Mouse (Mus musculus) left cerebral cortex, postnatal 4 days (tissue): ENCODE measurements around the gene Zmat5. TPM values are rescaled to one million over a fixed set of nuclear protein-coding genes. Genes with fewer than 3 reads are reported as not detected.
"Not testable (repeated sequence)": the region's sequence is repeated elsewhere in the genome, so short reads cannot be mapped to it uniquely, and the experiment has no call there.

Experiments
- DNase-seq: peaks from one replicate; pipeline ENCODE4 v3.0.0-alpha.2; 2022
- intact Hi-C: fragments of 180-260 bp; cut with DNase I; formaldehyde crosslinking; loops from one replicate; pipeline ENCODE4 v1.15.1; 2025
- total RNA-seq, 2 experiments: library from RNA; stranded (reverse); gene quantifications; 2 replicates each; pipeline ENCODE4 v1.2.3; 2021

The Zmat5 gene
- total RNA-seq, 2 experiments from 2014 or later, result 24.9 to 31.3 TPM

DNA sequence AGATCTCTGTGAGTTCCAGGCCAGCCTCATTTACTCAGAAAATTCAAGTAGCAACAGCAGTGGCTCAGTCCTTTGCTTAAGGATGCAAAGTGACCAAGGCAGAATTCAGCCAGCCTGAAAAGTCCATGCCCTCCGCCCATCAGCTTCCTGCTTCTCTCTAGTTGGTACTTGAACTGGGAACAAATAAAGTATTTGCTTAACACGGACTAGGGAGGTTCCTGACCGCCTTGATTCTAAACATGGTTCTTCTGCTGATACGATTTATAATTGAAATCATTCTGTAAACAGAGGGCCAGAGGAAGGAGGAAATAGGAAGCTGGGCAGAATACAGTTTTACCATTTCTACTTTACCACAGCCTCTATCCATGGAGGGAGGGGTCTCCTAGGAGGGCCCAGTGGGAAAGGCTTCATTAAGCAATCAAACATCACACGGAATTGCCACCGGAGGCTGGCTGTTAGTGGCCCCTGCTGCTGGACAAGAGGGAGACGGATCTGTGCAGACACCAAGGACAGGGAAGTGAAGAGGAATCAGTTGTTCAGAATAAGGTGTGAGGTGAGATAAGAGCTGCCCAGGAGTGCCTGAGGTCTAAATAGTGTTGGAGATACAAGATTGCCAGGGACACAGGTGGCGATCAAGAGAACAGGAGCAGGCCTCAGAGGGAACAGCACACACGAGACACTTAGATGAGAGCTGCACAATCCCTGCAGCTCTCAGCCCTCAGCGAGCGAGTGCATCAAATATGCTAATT lies 15.7 kb upstream of the Zmat5 start:
- no peak for DNase-seq
- intact Hi-C loops, result no loop called here

DNA sequence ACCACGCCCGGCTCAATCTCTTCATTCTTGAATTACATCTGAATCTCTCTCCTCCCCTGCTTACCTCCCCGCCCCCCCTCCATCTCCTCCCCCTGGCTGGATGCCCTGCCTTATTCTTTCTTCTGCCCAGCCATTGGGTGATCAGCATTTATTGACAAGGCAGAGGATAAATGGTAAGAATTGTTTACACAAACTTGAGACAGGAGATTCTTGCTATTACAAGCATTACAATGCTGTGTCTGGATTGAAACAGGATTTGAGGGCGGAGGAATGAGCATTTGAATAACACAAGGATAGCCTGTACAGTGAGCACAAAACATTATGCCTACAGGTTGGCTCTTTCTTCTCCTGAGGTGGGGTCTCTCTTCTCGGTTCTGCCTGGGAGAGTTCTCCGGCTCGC lies 14.1 kb upstream of the Zmat5 start:
- DNase-seq, result no peak

DNA sequence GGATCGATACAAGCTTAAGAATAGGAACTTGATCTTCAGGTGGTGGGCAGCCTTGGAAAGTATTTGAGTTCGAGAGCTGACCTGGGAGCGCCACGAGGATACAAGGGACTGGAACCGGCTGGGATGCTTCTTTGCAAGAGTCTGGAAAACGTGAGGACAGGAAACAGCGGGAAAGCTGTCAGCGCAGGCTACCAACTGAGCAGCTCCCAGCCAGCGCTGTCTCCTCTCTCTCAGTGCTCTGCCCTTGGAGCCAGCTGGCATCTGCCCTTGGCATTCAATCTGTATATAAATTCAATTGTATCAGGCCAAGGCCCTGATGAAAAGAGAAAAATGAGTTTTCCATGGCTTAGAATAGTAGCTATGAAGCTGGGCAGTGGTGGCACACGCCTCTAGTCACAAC lies 13.3 kb upstream of the Zmat5 start:
- DNase-seq, result peak; percentile 61
- intact Hi-C loops, result no loop called here

More for the DNA sequence above, 14.1 kb upstream of the Zmat5 start:
- intact Hi-C loops, result no loop called here

DNA sequence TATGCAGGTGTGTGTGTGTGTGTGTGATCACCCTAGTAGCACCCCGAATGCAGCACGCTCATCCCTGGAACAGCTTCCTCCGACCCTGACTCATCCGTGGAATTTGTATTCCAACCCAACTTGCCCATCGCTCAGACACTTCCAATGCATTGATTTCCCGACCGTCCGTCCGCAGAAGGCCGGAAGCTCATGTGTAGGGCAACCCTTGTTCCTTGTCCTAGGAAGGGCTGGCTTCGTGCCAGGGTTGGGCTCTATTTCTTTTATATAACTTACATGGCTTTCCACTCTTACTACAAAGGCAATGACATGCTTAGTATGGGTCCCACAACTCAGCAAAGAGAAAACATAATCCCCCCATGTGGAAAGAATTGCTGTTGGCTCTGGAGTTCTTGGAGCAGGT lies 12.3 kb upstream of the Zmat5 start:
- intact Hi-C loops, result no loop called here
- DNase-seq, result no peak

DNA sequence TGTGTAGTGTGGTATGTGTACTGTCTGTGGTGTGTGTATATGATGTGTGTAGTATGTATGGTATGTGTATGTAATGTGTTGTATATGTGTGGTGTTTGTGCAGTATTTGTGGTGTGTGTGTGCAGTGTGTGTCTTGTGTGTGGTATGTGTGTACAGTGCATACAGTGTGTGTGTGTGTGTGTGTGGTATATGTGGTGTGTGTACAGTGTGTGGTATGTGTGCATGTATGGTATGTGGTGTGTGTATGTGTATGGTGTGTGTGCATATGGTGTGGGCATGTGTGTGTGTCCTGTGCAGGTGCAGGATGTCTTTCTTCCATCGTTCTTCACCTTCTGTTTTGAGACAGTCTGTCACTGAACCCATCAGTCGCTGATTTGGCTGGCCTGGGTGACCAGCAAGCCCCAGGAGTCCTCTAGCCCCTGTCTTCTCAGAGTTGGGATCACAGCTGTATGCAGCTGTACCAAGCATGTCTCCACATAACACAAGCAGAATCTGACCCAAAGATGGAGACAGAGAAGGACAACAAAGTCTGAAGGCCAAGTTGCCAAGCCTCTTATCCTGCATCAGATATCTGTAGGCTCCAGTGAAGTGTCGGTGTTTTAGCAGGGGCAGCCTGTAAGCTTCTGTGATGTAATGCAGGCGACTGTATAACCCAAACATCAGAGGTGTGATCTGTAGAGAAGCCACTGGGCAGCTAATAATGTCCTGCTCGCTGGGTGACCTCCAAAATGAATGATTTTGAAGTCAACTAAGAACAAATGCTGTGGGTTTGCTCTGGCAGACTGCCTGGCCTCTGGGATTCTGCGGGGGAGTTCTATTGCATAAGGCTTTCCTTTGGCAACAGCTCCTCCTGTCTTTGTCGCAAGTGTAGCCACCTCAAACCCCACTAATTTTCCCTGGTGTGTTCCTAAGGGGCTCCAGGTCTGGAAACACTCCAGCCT lies 7.2 kb upstream of the Zmat5 start:
- peak; percentile 56 for DNase-seq
- intact Hi-C loops, result no loop called here

DNA sequence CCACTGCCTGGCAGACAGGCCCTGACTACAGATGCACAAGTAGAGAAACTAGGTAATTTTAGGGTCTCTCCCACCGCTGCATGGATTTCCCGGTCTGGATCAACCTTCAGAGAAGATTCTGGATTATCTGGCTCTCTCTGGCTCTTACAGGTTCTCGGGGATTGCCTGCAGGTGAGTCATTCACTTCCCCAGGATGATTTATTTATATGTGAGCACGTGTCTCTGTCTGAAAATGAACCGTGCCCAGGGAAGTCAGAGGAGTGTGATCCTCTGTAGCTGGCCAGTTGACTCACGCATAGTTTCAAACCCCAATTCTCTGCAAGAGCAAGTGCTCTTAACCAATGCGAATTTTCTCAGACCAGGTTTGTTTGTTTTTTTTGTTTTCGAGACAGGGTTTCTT lies 3.8 kb upstream of the Zmat5 start:
- DNase-seq, result no peak
- intact Hi-C loops, result no loop called here

DNA sequence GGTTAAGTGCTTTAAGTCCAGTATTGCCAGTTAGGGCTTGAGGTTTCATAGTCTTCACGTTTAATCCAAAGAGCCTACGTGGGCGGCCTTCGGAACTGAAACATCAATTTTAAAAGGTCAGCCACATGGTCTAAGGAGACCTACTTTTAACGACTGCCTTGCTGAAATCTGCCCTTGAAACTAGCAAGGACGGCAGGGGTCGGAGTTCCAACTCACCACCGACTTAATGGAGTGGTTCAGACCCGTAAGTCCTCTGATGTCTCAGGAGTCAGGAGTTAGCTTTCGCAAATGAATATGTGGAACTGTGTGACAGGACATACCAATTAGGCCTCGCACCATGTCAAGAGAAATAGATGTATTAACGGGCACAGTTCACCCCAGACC lies 798 bp upstream of the Zmat5 start:
- intact Hi-C loops, result no loop called here

DNA sequence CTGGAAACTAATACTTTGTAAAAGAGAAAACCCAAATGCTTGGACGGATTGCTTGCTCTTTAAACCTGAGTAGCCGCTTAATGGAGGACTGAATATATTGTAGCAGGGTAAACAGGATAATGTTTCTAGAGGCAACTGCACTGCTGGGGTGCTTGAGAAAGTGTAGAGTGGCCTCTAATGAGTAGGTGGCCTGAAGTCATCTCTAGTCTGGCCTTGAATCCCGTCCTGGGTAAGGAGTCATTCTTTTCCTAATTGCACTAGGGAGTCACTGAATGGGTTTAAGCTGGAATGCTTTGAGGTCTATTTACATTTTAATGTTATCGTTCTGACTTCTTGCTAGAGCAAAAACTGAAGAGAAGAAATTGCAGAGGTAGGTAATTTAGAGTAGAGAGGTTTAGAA lies 700 bp downstream of the Zmat5 start:
- intact Hi-C loops, result no loop called here
- no peak for DNase-seq

More for the DNA sequence above, 798 bp upstream of the Zmat5 start:
- DNase-seq, result no peak

DNA sequence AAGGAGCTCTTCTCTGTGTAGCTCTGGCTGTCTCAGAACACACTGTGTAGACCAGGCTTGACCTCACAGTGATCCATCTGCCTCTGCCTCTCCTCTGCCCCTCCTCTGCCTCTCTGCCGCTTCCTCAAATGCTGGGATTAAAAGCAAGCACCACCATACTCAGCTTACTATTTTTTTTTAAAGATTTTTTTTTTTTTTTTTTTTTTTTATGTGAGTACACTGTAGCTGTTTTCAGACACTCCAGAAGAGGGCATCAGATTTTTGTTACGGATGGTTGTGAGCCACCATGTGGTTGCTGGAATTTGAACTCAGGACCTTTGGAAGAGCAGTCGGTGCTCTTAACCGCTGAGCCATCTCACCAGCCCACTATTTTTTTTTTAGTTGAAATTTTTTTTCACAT lies 5.7 kb downstream of the Zmat5 start:
- intact Hi-C loops, DNase-seq: not testable (repeated sequence)

DNA sequence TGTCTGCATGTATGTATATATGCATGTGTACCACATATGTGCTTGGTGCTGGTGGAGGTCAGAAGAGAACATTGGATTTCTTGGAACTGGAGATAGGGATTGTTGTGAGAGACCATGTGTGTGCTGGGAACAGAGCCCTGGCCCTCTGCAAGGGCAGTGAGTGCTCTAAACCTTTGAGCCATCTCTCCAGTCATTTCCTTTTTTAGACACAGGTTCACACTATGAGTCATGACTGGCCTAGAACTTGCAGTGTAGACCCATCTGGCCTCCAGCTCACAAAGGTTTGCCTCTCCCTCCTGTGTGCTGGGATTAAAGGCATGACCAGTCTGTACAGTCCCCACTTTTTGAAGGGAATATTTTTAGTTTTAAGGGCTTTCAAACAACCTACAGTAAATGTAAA lies 8.3 kb downstream of the Zmat5 start:
- intact Hi-C loops, result no loop called here
- DNase-seq, result no peak

DNA sequence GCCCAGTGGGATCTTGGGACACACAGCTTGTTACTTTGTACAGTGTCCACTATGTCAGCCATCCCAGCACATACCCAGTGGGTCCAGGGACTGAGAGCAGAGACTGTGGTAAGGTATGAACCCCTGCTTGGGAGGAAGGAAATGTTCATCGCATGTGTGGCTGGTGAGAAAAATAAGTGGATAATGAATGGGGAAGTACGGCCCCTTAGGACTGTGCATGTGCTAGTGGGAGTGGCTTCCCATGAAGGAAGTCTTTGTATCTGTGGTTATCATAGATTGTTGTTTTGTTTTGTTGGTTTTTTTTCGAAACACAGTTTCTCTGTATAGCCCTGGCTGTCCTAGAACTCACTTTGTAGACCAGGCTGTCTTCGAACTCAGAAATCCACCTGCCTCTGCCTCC lies 10.2 kb downstream of the Zmat5 start:
- DNase-seq, result no peak
- intact Hi-C loops, result no loop called here

DNA sequence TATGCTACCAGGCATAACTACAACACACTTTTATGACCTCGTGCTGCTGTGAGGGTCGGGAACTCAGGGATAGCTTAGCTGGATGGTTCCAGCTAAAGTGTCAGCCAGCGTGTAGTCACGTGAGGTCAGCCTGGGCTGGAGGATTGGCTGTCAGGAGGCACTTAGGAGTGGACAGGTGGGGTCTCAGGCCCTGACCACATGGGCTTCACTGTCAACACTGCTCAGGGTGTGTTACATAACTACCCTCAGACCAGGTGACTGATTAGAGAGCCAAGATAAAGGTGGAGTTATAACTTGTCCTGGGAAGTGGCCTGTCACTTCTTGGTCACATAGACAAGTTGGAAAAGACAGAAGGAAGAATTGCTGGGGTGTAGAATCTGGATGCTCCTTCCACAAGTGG lies 11.1 kb downstream of the Zmat5 start:
- DNase-seq, result no peak

DNA sequence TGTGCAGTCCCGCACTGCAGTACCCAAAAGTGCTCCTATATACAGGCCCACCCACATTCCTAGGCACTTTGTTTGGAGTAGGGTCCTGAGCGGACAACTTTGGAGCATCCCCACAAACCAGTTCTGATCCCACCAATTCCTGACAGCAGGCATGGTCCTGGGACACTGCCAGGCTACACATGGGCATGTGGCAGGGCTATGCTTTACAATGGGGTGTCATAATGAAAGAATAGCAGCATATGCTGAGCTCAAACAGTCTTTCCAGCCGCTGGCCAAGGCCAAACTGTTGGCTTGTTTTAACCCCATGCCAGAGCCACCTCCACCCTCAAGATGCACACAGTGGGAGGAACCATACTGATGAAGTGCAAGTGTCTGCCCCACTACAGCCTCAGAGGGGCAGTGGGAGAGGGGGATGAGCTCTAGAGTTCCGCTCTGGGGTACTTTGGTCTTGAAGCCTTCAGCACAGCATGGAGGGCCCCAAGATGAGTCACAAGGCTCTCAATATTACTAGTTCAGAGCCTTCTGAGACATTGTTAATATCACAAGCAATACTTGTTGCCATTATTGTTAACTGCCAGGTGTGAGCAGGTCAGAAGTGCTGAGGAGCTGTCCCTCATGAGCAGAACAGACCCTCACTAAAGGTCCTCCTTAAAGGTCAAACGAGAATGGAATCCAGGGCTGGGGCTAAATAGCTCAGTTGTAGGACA lies 12.2 kb downstream of the Zmat5 start:
- DNase-seq, result no peak
- intact Hi-C loops, result no loop called here

More for the DNA sequence above, 11.1 kb downstream of the Zmat5 start:
- intact Hi-C loops, result no loop called here

DNA sequence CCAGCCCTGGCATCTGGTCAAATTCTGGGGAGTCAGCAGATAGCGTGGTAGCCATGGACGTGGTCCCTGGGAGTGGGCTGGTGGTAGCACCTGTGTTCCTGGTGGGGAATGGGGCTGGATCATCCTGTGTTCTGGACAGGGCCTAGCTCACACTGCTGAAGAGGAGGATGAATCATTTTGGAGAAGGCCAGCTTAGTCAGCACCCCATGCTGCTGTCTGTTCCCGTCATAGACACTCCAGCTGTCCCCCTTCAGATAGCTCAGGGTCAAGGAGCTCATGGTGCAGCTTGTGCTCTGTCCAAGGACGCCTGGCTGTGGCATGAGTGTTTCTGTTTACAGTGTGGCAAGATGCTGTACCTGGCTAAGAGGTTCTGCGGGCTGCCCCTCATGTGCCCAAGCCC lies 14.1 kb downstream of the Zmat5 start:
- intact Hi-C loops, result no loop called here

DNA sequence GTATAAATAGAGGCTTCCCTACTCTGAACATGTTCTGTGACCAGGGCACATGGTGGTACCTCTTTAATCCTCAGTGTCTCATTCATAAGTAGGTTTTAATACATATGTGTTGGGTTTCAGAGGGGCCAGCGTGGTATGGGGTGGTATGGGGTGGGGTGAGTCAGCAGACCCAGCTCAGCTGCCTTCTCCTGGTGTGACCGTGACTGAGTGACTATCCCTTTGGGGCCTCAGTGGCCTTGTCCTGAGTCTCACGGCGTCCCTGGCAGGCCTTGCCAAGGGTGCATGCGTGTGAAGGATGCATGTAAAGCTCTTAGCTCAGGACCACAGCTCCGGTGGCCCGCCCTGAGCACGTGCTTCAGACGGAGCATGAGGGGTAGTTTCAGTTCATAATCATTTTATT lies 15.5 kb downstream of the Zmat5 start:
- DNase-seq, result no peak
- intact Hi-C loops, result no loop called here

More for the DNA sequence above, 14.1 kb downstream of the Zmat5 start:
- no peak for DNase-seq

DNA sequence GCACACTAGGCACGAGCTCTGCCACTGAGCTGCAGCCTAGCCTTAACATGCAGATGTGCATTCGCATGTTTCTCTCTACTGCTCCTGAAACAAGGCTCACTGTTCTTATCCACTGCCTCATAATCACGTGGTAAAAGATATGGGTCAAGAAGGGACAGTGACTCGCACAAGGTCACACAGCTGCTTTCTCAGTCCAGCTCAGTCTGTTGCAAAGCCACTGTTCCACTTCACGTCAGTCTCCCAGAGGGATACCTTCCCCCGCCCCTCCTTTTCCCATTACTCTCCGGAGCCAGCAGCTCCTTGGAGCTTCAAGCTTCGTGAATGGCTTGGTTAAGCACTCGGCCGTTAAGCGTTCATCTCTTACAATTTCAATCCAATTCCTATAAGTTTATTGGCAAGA lies 15.9 kb downstream of the Zmat5 start:
- intact Hi-C loops, result no loop called here
- no peak for DNase-seq

DNA sequence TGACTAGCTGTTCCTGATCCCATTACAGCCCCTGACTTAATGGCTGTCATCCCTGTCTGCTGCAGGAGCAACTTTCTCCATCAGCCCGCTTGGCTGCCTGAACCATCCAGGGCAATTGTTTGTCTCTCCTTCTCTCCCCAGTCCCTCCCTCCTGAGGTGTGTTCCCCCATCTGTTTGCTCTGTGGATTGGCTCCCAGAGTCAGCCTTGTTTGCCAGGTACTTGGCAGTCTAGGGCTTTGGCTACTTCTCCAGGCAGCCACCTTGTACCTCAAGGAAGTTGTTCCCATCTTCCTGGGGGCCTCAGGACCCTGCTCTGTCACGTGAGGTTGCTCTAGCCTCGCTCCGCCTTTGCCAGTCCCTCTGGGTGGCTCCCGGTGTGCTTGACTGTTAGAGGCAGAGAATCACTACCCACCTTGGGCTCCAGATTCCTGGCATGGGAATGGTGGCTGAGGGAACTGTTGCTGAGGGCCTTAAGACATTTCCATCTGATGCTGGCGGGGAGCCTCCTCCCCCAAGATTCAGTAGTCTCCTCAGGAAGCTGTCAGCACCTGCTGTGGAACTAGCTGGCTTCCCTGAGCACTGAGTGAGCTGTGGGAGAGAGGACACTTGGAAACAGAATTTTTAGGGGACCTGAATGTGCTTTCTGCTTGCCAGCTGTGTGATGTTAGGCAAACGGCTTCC lies 16.6 kb downstream of the Zmat5 start:
- DNase-seq, result no peak
- intact Hi-C loops, result no loop called here

DNA sequence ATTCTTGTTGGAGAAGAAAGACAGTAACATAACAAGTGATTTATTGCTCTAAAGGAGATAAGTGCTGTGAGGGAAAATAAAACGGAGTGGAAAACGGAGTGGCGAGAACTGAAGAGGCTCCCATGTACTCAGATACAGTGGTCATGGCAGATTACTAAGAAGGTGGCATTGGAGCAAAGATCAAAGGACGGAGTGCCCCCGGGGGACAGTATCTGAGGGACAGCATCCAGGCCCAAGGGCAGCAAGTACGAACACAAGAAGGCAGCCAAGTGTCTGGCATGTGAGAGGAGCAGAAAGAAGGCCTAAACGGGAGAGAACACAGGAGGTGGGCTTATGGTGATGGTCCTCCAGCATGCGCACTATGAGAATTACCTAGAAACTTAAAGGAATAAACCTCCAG lies 17.2 kb downstream of the Zmat5 start:
- no peak for DNase-seq
- intact Hi-C loops, result no loop called here

DNA sequence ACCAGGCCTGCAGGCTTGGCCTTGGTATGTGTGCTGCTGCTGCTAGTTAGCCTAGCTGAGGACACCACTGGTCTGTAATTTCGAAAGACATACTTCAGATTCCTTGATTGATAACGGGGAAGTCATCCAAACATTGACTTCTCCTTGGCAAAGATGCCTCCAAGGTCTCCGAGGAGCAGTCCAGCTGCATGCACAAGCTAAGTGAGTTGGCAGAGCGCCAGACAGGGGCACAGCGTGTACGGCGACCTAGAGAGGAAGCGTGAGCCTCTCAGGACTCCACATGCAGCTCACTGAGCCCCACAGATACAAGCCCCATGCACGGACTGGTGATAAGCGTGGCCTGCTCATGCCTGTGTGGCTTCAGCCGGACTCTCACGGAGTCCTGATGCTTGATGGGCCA lies 25.1 kb downstream of the Zmat5 start:
- intact Hi-C loops, result no loop called here
- no peak for DNase-seq

DNA sequence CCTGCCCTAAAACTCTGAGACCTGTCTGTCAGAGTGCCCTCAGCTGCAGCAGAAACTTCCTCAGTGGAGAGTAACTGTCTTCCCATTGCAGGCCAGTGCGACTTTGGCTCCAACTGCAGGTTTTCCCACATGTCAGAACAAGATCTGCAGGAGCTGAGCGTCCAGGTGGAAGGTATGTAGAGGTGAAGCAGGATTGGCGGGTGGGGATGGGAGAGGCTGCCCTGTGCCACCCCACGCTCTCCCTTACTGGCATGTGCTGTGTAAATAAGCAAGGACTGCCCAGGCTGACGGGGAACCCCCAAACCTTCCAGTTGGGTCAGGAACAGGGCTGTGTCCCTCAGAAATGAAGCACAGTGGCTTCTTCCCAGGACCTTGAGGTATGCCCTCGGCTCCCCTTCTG lies 25.6 kb downstream of the Zmat5 start:
- intact Hi-C loops, result no loop called here

DNA sequence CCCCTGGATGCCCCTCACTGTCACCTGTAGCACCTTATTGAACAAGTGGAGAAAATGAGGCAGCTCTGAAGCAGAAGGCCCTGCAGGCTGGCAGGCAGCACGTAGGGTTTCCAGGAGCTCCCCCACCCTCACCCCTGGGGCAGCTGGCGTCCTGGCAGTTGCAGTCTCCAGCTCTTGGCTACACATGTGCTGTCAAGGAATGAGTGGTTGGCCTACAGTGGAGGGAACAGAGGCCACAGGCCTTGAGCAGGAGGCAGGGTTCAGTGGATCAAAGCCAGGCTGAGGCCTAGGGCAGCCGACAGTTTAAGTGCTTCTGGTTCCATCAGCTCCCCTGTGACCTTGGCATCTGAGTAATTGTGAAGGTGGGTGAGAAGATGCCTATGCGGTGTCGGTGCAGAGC lies 26.4 kb downstream of the Zmat5 start:
- intact Hi-C loops, result no loop called here

More for the DNA sequence above, 25.6 kb downstream of the Zmat5 start:
- DNase-seq, result no peak

More for the DNA sequence above, 26.4 kb downstream of the Zmat5 start:
- DNase-seq, result no peak
